Mouse (Mus musculus) liver, embryonic 15.5 days (tissue): ENCODE measurements at regions not wholly inside any gene's neighbourhood (a gene's known extent, or its start where the extent isn't known, plus 50 kb on each side); places are given as distances from the start of the nearest gene placed in this dataset.
"Not testable (repeated sequence)": the region's sequence is repeated elsewhere in the genome, so short reads cannot be mapped to it uniquely, and the experiment has no call there.

Experiments used
- ATAC-seq: fragments of 200-750 bp; cut with Nextera tagmentation; 2 replicates; pipeline ENCODE4 v1.8.0; 2017; ENCODE audit warnings: moderate number of reproducible peaks, mild to moderate bottlenecking, moderate library complexity; ENCODE audit not compliant: insufficient read depth
- H3K27ac ChIP-seq: fragments of 300-500 bp; sonication (generic); replicated peaks from 2 replicates; pipeline ENCODE4 v1.5.1; 2015; ENCODE audit warnings: mild to moderate bottlenecking, inconsistent platforms
- H3K27me3 ChIP-seq: fragments of 300-500 bp; sonication (generic); 2 replicates; pipeline ENCODE4 v1.6.1; 2015; ENCODE audit warnings: mild to moderate bottlenecking, inconsistent platforms
- H3K36me3 ChIP-seq: fragments of 300-500 bp; sonication (generic); replicated peaks from 2 replicates; pipeline ENCODE4 v1.6.1; 2015; ENCODE audit warnings: moderate library complexity, mild to moderate bottlenecking, inconsistent platforms
- H3K4me1 ChIP-seq: fragments of 300-500 bp; sonication (generic); replicated peaks from 2 replicates; pipeline ENCODE4 v1.6.1; 2015; ENCODE audit warnings: inconsistent platforms
- H3K4me2 ChIP-seq: fragments of 300-500 bp; sonication (generic); 2 replicates; pipeline ENCODE4 v1.6.1; 2015; ENCODE audit warnings: moderate library complexity, mild to moderate bottlenecking, inconsistent platforms
- H3K4me3 ChIP-seq: fragments of 300-500 bp; sonication (generic); replicated peaks from 2 replicates; pipeline ENCODE4 v1.5.1; 2015; ENCODE audit warnings: mild to moderate bottlenecking, inconsistent platforms
- H3K9ac ChIP-seq: fragments of 300-500 bp; sonication (generic); 2 replicates; pipeline ENCODE4 v1.6.1; 2015; ENCODE audit warnings: moderate library complexity, mild to moderate bottlenecking, inconsistent platforms
- H3K9me3 ChIP-seq: fragments of 300-500 bp; sonication (generic); replicated peaks from 2 replicates; pipeline ENCODE4 v1.6.1; 2016; ENCODE audit warnings: inconsistent platforms
- WGBS: fragments of 180-500 bp; shearing (Covaris S2); methylation state at CpG from one replicate; pipeline ENCODE4 v1.1.7; 2015; ENCODE audit warnings: mixed read lengths; ENCODE audit not compliant: insufficient replicate concordance; 5-methylcytosine and 5-hydroxymethylcytosine counted together

DNA sequence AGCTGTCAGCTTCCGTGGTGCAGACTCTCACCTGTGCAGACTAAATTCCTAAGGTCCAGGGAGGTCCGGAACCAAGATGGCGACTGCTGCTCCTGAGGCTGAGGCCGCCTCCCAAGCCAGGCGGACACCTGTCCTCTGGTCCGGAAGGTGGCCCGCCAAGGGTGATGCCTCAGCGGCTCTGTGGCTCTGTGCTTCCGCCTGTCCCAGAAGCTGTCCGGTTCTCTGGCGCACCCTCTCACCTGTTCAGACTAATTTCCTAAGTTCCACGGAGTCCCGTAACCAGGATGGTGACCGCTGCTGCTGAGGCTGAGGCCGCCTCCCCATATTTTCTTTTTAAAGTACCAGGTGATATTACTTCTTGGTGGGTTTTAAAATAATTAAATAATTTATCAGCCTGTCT is 65.4 kb upstream of the B3galnt2 start:
- not testable (repeated sequence) for H3K4me1 ChIP-seq, ATAC-seq, H3K4me2 ChIP-seq, H3K36me3 ChIP-seq, H3K9ac ChIP-seq, H3K9me3 ChIP-seq, H3K27me3 ChIP-seq, H3K4me3 ChIP-seq, H3K27ac ChIP-seq
- 78% methylated on average over 15 of the region's 15 CpGs for WGBS

DNA sequence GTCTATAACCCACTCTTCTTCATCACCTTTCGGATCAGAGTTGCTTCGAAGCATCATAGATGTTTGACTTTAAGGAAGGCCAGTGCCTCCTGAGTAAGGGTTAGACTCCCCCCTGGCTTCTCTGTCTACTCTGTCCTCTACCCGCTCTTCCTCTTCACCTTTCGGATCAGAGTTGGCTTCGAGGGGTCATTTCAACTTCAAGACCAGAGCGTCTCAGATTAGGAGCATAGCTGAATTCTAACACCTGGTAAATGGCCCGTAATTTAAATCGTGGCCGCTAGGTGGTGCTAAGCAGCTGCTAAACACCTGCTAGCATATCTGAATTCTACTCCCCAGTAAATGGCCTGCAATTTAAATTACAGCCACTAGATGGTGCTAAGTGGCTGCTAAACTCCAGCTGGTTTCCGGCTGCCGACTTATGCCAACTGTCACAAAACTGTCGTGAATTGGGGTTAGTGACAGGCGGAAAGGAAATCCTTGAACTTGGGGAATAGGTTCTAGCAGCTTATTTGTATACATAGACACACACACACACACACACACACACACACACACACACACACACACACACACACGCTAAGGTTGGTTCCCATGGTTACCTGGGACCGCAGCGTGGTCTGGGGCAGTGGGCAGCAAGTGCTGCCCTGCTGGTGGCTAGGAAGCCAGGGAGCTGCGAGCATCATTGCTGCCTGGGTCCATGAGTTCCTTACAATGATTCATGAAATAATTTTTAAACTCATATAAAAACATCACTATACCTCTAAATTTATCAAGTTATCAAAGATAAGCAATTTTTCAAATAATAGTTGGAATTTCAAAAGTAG is 64.8 kb upstream of the B3galnt2 start:
- no peaks in the 10 kb centered on the region for H3K27me3 ChIP-seq
- peak overlapping the region; percentile 54 for H3K4me3 ChIP-seq
- H3K9me3 ChIP-seq = no peaks in the 10 kb centered on the region
- WGBS = 19% methylated on average over 17 of the region's 17 CpGs
- no peaks in the 10 kb centered on the region for H3K36me3 ChIP-seq
- peak; percentile 80 for ATAC-seq
- no peak overlapping the region for H3K9ac ChIP-seq
- H3K4me1 ChIP-seq = peaks cover 2% of the 10 kb centered on the region; the same call in 1 of the 2 replicates
- no peak overlapping the region for H3K27ac ChIP-seq
- peak overlapping the region; percentile 71 for H3K4me2 ChIP-seq

DNA sequence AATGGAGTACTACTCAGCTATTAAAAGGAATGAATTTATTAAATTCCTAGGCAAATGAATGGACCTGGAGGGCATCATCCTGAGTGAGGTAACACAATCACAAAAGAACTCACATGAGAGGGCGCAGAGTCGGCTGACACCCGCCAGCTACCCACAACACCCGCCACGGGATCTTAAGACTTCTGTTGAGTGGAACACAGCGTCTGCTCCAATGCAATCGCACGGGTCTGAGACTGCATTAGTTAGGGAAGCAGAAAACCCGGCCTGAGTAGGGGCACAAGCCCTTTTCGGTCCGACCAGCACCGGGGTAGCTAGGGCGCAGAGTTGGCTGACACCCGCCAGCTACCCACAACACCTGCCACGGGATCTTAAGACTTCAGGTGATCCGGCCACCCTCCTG is 52.1 kb upstream of the B3galnt2 start:
- not testable (repeated sequence) for H3K4me3 ChIP-seq, H3K27me3 ChIP-seq, H3K9ac ChIP-seq, H3K36me3 ChIP-seq, ATAC-seq, H3K27ac ChIP-seq, H3K4me2 ChIP-seq, H3K4me1 ChIP-seq, H3K9me3 ChIP-seq
- WGBS = 78% methylated on average over 16 of the region's 16 CpGs
